Mouse (Mus musculus) erythroblast, adult 5-6 weeks (primary cell): ENCODE data around the gene Cfap45. TPM values are rescaled to one million over a fixed set of nuclear protein-coding genes. Genes with fewer than 3 reads are reported as not detected.

Experiments used
- total RNA-seq, 2 experiments: library from RNA; stranded (forward) in 1 of 2; stranded (reverse) in 1 of 2; fragments of 150-400 nt in 1 of 2; fragments of 200-764, 138-1000 nt in 1 of 2; gene quantifications; 2 replicates each; pipeline versions ENCODE4 v1.2.3 to v1.2.4; 2015 to 2017; ENCODE audit warnings: low replicate concordance in 2 of 2

Gene Cfap45
- total RNA-seq, 2 experiments from 2014 or later = not detected

Other genes with a start within 250 kb of the Cfap45 start
- gene Atp1a2, start 222.7 kb upstream of the Cfap45 start, total RNA-seq (2015; ENCODE audit: low replicate concordance) = not detected in 2 replicates
- not detected in 2 replicates for gene Atp1a2, start 222.7 kb upstream of the Cfap45 start, total RNA-seq (2017; ENCODE audit: low replicate concordance)
- not detected in 2 replicates for gene Kcnj9, start 191.5 kb upstream of the Cfap45 start, total RNA-seq (2015; ENCODE audit: low replicate concordance)
- gene Kcnj9, start 191.5 kb upstream of the Cfap45 start, total RNA-seq (2017; ENCODE audit: low replicate concordance) = 2.1 TPM in 1 of 2 replicates, not detected in the other
- gene Kcnj10, start 179.6 kb upstream of the Cfap45 start, total RNA-seq (2015; ENCODE audit: low replicate concordance) = 5.6 and 11.7 TPM in 2 replicates
- 0.85 and 2.8 TPM in 2 replicates for gene Kcnj10, start 179.6 kb upstream of the Cfap45 start, total RNA-seq (2017; ENCODE audit: low replicate concordance)
- gene Pigm, start 144.3 kb upstream of the Cfap45 start, total RNA-seq (2015; ENCODE audit: low replicate concordance) = 5.2 and 5.6 TPM in 2 replicates
- gene Pigm, start 144.3 kb upstream of the Cfap45 start, total RNA-seq (2017; ENCODE audit: low replicate concordance) = 5.3 and 8.1 TPM in 2 replicates
- 4.0 TPM in 1 of 2 replicates, not detected in the other for gene Slamf9, start 45.4 kb upstream of the Cfap45 start, total RNA-seq (2015; ENCODE audit: low replicate concordance)
- gene Slamf9, start 45.4 kb upstream of the Cfap45 start, total RNA-seq (2017; ENCODE audit: low replicate concordance) = 0.70 and 0.77 TPM in 2 replicates
- not detected in 2 replicates for gene Igsf9, start 39.0 kb upstream of the Cfap45 start, total RNA-seq (2015; ENCODE audit: low replicate concordance)
- not detected in 2 replicates for gene Igsf9, start 39.0 kb upstream of the Cfap45 start, total RNA-seq (2017; ENCODE audit: low replicate concordance)
- gene Tagln2, start 20.8 kb upstream of the Cfap45 start, total RNA-seq (2015; ENCODE audit: low replicate concordance) = 135 and 151 TPM in 2 replicates
- 52.7 and 53.7 TPM in 2 replicates for gene Tagln2, start 20.8 kb upstream of the Cfap45 start, total RNA-seq (2017; ENCODE audit: low replicate concordance)
- gene Vsig8, start 35.1 kb downstream of the Cfap45 start, total RNA-seq (2015; ENCODE audit: low replicate concordance) = not detected in 2 replicates
- gene Vsig8, start 35.1 kb downstream of the Cfap45 start, total RNA-seq (2017; ENCODE audit: low replicate concordance) = not detected in 2 replicates
- gene Slamf8, start 69.8 kb downstream of the Cfap45 start, total RNA-seq (2015; ENCODE audit: low replicate concordance) = not detected in 2 replicates
- gene Slamf8, start 69.8 kb downstream of the Cfap45 start, total RNA-seq (2017; ENCODE audit: low replicate concordance) = 0.68 TPM in 1 of 2 replicates, not detected in the other
- not detected in 2 replicates for gene Fcrl6, start 81.8 kb downstream of the Cfap45 start, total RNA-seq (2015; ENCODE audit: low replicate concordance)
- not detected in 2 replicates for gene Fcrl6, start 81.8 kb downstream of the Cfap45 start, total RNA-seq (2017; ENCODE audit: low replicate concordance)
- 3.1 and 3.7 TPM in 2 replicates for gene Dusp23, start 112.2 kb downstream of the Cfap45 start, total RNA-seq (2015; ENCODE audit: low replicate concordance)
- 0.77 TPM in 1 of 2 replicates, not detected in the other for gene Dusp23, start 112.2 kb downstream of the Cfap45 start, total RNA-seq (2017; ENCODE audit: low replicate concordance)
- not detected in 2 replicates for gene Crp, start 177.3 kb downstream of the Cfap45 start, total RNA-seq (2015; ENCODE audit: low replicate concordance)
- not detected in 2 replicates for gene Crp, start 177.3 kb downstream of the Cfap45 start, total RNA-seq (2017; ENCODE audit: low replicate concordance)